Mouse (Mus musculus) liver, embryonic 14.5 days (tissue): ENCODE measurements around the gene Dnah8. TPM values are rescaled to one million over a fixed set of nuclear protein-coding genes. Genes with fewer than 3 reads are reported as not detected.

ENCODE experiments used
- ATAC-seq: fragments of 200-750 bp; cut with Nextera tagmentation; 2 replicates; pipeline ENCODE4 v1.8.0; 2017; ENCODE audit warnings: moderate number of reproducible peaks, mild to moderate bottlenecking, moderate library complexity; ENCODE audit not compliant: insufficient read depth
- DNase-seq, 3 experiments: peaks; one replicate each; pipeline ENCODE4 v3.0.0-alpha.2; 2012 to 2013; ENCODE audit warnings: low read depth in 3 of 3, low spot score in 3 of 3
- H3K27ac ChIP-seq: fragments of 300-500 bp; sonication (generic); 2 replicates; pipeline ENCODE4 v1.5.1; 2014; ENCODE audit warnings: moderate library complexity, mild to moderate bottlenecking, control low read depth, inconsistent platforms
- H3K27me3 ChIP-seq: fragments of 300-500 bp; sonication (generic); 2 replicates; pipeline ENCODE4 v1.6.1; 2014; ENCODE audit warnings: mild to moderate bottlenecking, low read length, moderate library complexity; ENCODE audit not compliant: control insufficient read depth, insufficient read depth
- H3K36me3 ChIP-seq: fragments of 300-500 bp; sonication (generic); replicated peaks from 2 replicates; pipeline ENCODE4 v1.6.1; 2014; ENCODE audit warnings: low read depth; ENCODE audit not compliant: control insufficient read depth, insufficient read depth
- H3K4me1 ChIP-seq, 2 experiments: fragments of 200-500 bp in 1 of 2; fragments of 300-500 bp in 1 of 2; sonication (generic) in 1 of 2; replicated peaks; 2 replicates each; pipeline ENCODE4 v1.6.1; 2012 to 2014; ENCODE audit warnings: antibody characterized with exemption in 1 of 2, inconsistent platforms in 1 of 2, low read length in 1 of 2; ENCODE audit not compliant: control insufficient read depth in 2 of 2, insufficient read depth in 2 of 2
- H3K4me2 ChIP-seq: fragments of 300-500 bp; sonication (generic); 2 replicates; pipeline ENCODE4 v1.6.1; 2014; ENCODE audit warnings: low read depth, mild to moderate bottlenecking, control low read depth, moderate library complexity
- H3K4me3 ChIP-seq, 2 experiments: fragments of 200-500 bp in 1 of 2; fragments of 300-500 bp in 1 of 2; sonication (generic) in 1 of 2; 2 replicates each; pipeline ENCODE4 v1.5.1; 2012 to 2014; ENCODE audit warnings: low read depth in 2 of 2, low read length in 2 of 2, mild to moderate bottlenecking in 2 of 2, control low read depth in 1 of 2, inconsistent platforms in 1 of 2, moderate library complexity in 1 of 2; ENCODE audit not compliant: insufficient read depth in 1 of 2
- H3K9ac ChIP-seq: fragments of 300-500 bp; sonication (generic); replicated peaks from 2 replicates; pipeline ENCODE4 v1.6.1; 2014; ENCODE audit warnings: mild to moderate bottlenecking, control low read depth, moderate library complexity
- H3K9me3 ChIP-seq: fragments of 300-500 bp; sonication (generic); 2 replicates; pipeline ENCODE4 v1.6.1; 2016; ENCODE audit warnings: low read length, mixed read lengths; ENCODE audit not compliant: control insufficient read depth
- CTCF ChIP-seq: IDR thresholded peaks from 2 replicates; pipeline ENCODE4 v1.5.1; 2016; ENCODE audit warnings: antibody characterized with exemption, low read depth, control low read depth
- EP300 ChIP-seq: IDR thresholded peaks from 2 replicates; pipeline ENCODE4 v1.6.1; 2016; ENCODE audit warnings: antibody characterized with exemption, low read depth
- WGBS: fragments of 180-500 bp; shearing (Covaris S2); extraction: QIAGEN DNeasy Blood & Tissue Kit; methylation state at CpG from one replicate; pipeline ENCODE4 v1.1.7; 2014; ENCODE audit not compliant: insufficient replicate concordance; 5-methylcytosine and 5-hydroxymethylcytosine counted together
- polyA plus RNA-seq, 2 experiments: library from polyadenylated mRNA; depleted of rRNA in 1 of 2; stranded (reverse) in 1 of 2; unstranded in 1 of 2; fragments of >200 nt; fragmentation: Nextera tagmentation in 1 of 2; extraction: Ambion mirVana in 1 of 2; gene quantifications; 2 replicates each; pipeline versions ENCODE4 v1.2.1 to v1.2.3; 2012 to 2014

Dnah8 gene
- polyA plus RNA-seq, 2 experiments, result 0.83 to 1.8 TPM

DNA sequence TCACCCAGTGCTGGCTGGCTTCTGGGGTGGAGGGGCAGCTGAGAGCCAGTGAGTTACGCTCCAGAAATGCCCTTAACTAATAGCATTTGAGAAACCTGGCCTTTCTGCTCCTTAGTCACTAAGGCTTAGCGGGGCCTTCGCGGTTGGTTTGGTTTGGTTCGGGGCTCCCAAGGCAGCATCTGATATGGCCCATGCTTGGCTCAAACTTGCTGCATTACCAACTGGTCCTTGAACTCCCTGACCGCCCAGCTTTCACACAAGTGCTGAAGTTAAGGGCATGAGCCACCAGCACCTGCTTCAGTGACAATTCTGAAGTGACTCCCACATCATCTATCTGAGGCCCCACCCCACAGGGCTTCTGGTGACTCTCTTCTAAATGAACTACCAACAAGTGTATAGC, 19.9 kb upstream of the Dnah8 start:
- TF ChIP-seq EP300 (no peak), CTCF (no peak)
- Histone ChIP-seq H3K27ac (no peak overlapping the region), H3K4me2 (no peak overlapping the region), H3K4me3 (no peak overlapping the region), H3K36me3 (peaks cover 53% of the 10 kb centered on the region), H3K9me3 (no peaks in the 10 kb centered on the region), H3K4me1 (peaks cover 7 to 15% of the 10 kb centered on the region in 2 experiments), H3K9ac (no peak overlapping the region), H3K27me3 (no peaks in the 10 kb centered on the region)
- DNase-seq, result no peak
- WGBS, result 83% methylated on average over 6 of the region's 6 CpGs
- no peak for ATAC-seq

DNA sequence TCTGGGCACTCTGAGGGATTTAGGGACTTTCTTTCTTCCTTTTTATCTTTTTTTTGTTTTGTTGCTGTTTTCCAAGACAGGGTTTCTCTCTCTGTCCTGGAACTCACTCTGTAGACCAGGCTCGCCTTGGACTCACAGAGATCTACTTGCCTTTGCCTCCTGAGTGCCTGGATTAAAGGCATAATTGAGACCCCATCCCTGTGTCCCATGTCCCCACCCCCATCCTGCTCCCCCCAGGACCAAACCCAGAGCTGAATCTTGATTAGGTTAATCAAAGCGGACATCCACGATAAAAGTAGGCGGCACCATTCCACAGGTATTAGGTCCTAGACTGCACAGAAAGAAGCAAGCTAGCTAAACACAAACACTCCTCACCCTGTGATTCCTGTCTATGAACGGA, 19.2 kb upstream of the Dnah8 start:
- TF ChIP-seq CTCF, result no peak
- TF ChIP-seq EP300, result no peak
- Histone ChIP-seq H3K36me3 (peaks cover 48% of the 10 kb centered on the region), H3K9me3 (no peaks in the 10 kb centered on the region), H3K27ac (no peak overlapping the region), H3K4me3 (no peak overlapping the region), H3K9ac (no peak overlapping the region), H3K27me3 (no peaks in the 10 kb centered on the region), H3K4me2 (no peak overlapping the region), H3K4me1 (peaks cover 14 to 22% of the 10 kb centered on the region in 2 experiments)
- DNase-seq (no peak), ATAC-seq (no peak)
- 84% methylated on average over 5 of the region's 5 CpGs for WGBS

DNA sequence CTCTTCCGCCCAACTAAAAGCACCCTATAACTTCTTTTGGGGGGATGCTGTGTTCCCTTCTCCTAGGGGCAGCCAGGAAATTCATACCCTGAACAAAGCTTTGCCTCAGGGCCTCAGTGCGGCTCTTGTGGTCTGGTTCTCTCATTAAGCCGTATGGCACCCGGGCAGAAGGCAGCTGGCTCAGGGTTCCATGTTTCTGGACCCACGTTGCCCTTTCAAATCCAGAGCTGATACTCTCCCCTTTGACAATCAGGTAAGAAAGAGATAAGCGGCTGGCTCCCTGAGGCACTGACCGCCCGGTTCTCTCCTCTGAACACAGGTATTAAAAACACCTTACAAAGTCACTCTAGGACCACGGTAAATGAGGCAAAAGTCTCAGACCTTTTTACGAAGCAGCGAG, 17.9 kb upstream of the Dnah8 start:
- Histone ChIP-seq H3K27me3 (no peaks in the 10 kb centered on the region), H3K4me1 (peaks cover 22 to 33% of the 10 kb centered on the region in 2 experiments), H3K27ac (no peak overlapping the region), H3K9me3 (no peaks in the 10 kb centered on the region), H3K4me2 (no peak overlapping the region), H3K36me3 (peaks cover 38% of the 10 kb centered on the region), H3K4me3 (no peak overlapping the region), H3K9ac (no peak overlapping the region)
- ATAC-seq, result no peak
- WGBS, result 83% methylated on average over 11 of the region's 11 CpGs
- TF ChIP-seq CTCF (no peak), EP300 (no peak)
- no peak for DNase-seq

DNA sequence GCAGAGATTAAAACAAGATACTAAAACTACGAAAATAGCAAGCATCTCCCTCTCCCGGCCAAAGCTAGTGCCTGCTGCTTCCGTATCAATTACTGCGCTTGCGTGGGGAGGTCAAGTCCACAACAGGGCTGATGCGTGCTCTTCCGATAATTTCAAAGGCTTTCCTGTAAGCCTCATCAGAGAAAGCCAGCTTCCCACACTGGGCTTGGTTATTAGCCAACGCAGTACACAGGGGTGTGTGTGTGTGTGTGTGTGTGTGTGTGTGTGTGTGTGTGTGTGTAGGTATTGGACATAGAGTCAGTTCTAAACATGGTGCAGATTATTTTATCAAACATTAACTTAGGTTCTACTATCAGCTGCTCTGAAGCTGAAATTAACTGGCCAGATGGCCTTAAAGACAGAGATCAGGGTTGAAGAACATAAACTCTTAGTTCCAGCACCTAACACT, 17.5 kb upstream of the Dnah8 start:
- 85% methylated on average over 8 of the region's 8 CpGs for WGBS
- TF ChIP-seq CTCF (no peak), EP300 (no peak)
- Histone ChIP-seq H3K9ac (no peak overlapping the region), H3K4me3 (no peak overlapping the region), H3K27ac (no peak overlapping the region), H3K27me3 (no peaks in the 10 kb centered on the region), H3K36me3 (peaks cover 34% of the 10 kb centered on the region), H3K4me1 (peaks cover 22 to 36% of the 10 kb centered on the region in 2 experiments), H3K9me3 (no peaks in the 10 kb centered on the region), H3K4me2 (no peak overlapping the region)
- ATAC-seq, result no peak
- no peak for DNase-seq

DNA sequence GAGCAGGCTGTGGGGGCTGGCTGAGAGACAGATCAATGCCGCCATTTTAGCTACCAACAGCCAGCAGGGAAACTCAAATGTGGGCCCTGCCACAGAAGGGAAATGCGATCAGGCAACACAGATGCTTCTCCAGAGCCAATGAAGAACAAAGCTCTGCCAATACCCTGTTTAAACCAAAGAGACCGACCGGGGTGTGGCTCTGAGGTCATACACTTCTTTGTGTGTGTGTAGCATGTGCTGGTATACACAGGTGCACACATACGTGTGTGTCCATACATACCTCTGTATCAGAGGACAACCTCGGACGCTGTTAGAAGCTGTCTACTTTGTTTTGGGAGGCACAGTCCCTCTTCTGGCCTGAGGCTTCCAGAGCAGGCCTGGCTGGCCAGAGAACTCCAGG, 16.8 kb upstream of the Dnah8 start:
- Histone ChIP-seq H3K4me3 (no peak overlapping the region), H3K4me1 (peaks cover 22 to 36% of the 10 kb centered on the region in 2 experiments), H3K27ac (no peak overlapping the region), H3K9me3 (no peaks in the 10 kb centered on the region), H3K9ac (no peak overlapping the region), H3K36me3 (peaks cover 27% of the 10 kb centered on the region), H3K4me2 (no peak overlapping the region), H3K27me3 (no peaks in the 10 kb centered on the region)
- DNase-seq (no peak), ATAC-seq (no peak)
- TF ChIP-seq CTCF (no peak), EP300 (no peak)
- 84% methylated on average over 7 of the region's 7 CpGs for WGBS
